Mouse (Mus musculus): ENCODE results near the gene Rab40b. TPM values are rescaled to one million over a fixed set of nuclear protein-coding genes. Genes with fewer than 3 reads are reported as not detected.
"Not testable (repeated sequence)": the region's sequence is repeated elsewhere in the genome, so short reads cannot be mapped to it uniquely, and the experiment has no call there.

Gene Rab40b
- polyA plus RNA-seq, 1 experiment from 2014 or later, result 3.1 TPM

- not testable (repeated sequence) for DNase-seq (ENCODE audit: low spot score); H3K27me3 ChIP-seq (ENCODE audit: insufficient read depth, poor library complexity, severe bottlenecking); H3K4me3 ChIP-seq; H3K27ac ChIP-seq; H3K4me1 ChIP-seq (replicated peaks)
- 94% methylated on average over 6 of the region's 6 CpGs for WGBS
- Histone ChIP-seq H3K36me3 (peaks cover 82% of the 10 kb centered on the region), H3K9me3 (peaks cover 10% of the 10 kb centered on the region; the same call in 1 of the 2 replicates)
These were observed 80.3 kb downstream of the Rab40b start for GRCm38 (mm10) chr11:121307712-121308111.

- peaks cover 93% of the 10 kb centered on the region for H3K36me3 ChIP-seq
These were observed 81.4 kb downstream of the Rab40b start for GRCm38 (mm10) chr11:121306608-121307007.

More at GRCm38 (mm10) chr11:121306608-121307007, 81.4 kb downstream of the Rab40b start:
- Histone ChIP-seq H3K4me3 (no peak overlapping the region), H3K27me3 (ENCODE audit: insufficient read depth, poor library complexity, severe bottlenecking) (no peaks in the 10 kb centered on the region), H3K27ac (no peak overlapping the region), H3K9me3 (peaks cover 10% of the 10 kb centered on the region; the same call in 1 of the 2 replicates), H3K4me1 (replicated peaks) (no peaks in the 10 kb centered on the region)
- no peak for DNase-seq (ENCODE audit: low spot score)
- WGBS, result 95% methylated on average over 8 of the region's 8 CpGs

Other genes with a start within 250 kb of the Rab40b start
- not detected in 2 replicates for gene Tex19.1, start 242.1 kb downstream of the Rab40b start, polyA plus RNA-seq (2016; fragmentation: Nextera tagmentation; extraction: Ambion mirVana)
- gene Uts2r, start 228.0 kb downstream of the Rab40b start, polyA plus RNA-seq (2016; fragmentation: Nextera tagmentation; extraction: Ambion mirVana), result 0.12 TPM in 2 replicates
- gene Hexdc, start 183.8 kb downstream of the Rab40b start, polyA plus RNA-seq (2016; fragmentation: Nextera tagmentation; extraction: Ambion mirVana), result 5.2 and 8.2 TPM in 2 replicates
- 21.2 and 22.7 TPM in 2 replicates for gene Ogfod3, start 183.5 kb downstream of the Rab40b start, polyA plus RNA-seq (2016; fragmentation: Nextera tagmentation; extraction: Ambion mirVana)
- gene Cybc1, start 158.9 kb downstream of the Rab40b start, polyA plus RNA-seq (2016; fragmentation: Nextera tagmentation; extraction: Ambion mirVana), result 36.1 and 42.0 TPM in 2 replicates
- gene Narf, start 151.0 kb downstream of the Rab40b start, polyA plus RNA-seq (2016; fragmentation: Nextera tagmentation; extraction: Ambion mirVana), result 54.6 and 72.9 TPM in 2 replicates
- gene Foxk2, start 128.3 kb downstream of the Rab40b start, polyA plus RNA-seq (2016; fragmentation: Nextera tagmentation; extraction: Ambion mirVana), result 8.8 and 10.2 TPM in 2 replicates
- 97.6 and 99.9 TPM in 2 replicates for gene Wdr45b, start 33.8 kb downstream of the Rab40b start, polyA plus RNA-seq (2016; fragmentation: Nextera tagmentation; extraction: Ambion mirVana)
- 6.9 and 7.6 TPM in 2 replicates for gene Fn3krp, start 33.1 kb upstream of the Rab40b start, polyA plus RNA-seq (2016; fragmentation: Nextera tagmentation; extraction: Ambion mirVana)
- gene Fn3k, start 46.7 kb upstream of the Rab40b start, polyA plus RNA-seq (2016; fragmentation: Nextera tagmentation; extraction: Ambion mirVana), result 2.0 and 2.8 TPM in 2 replicates
- gene Tbcd, start 63.7 kb upstream of the Rab40b start, polyA plus RNA-seq (2016; fragmentation: Nextera tagmentation; extraction: Ambion mirVana), result 59.0 and 61.8 TPM in 2 replicates
- gene Zfp750, start 131.1 kb upstream of the Rab40b start, polyA plus RNA-seq (2016; fragmentation: Nextera tagmentation; extraction: Ambion mirVana), result 0.60 and 1.1 TPM in 2 replicates

All from hindbrain, embryonic 10.5 days (tissue).